Mouse (Mus musculus): ENCODE data around the gene Zfp867. TPM values are rescaled to one million over a fixed set of nuclear protein-coding genes. Genes with fewer than 3 reads are reported as not detected.

Zfp867 gene
- polyA plus RNA-seq, 1 experiment: 1.4 TPM

DNA sequence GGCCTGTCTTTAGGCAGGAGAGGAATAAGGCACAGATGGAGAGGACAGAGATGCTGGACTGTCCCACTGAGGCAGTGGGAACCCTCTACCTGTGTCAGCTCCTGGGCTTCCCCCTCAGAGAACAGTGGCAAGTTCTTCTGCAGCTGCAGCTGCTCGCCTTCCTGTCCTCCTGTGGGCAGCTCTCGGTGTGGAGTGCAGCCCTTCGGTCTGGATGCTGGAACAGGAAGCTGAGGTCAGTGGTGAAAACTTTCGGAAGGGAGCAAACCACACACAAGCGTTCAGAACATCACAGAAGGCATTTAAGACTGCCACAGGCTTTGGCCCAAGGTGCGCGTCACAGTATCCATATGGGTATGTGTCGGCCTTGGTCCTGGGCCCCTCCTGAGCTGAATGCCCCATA, 50.8 kb downstream of the Zfp867 start:
- Histone ChIP-seq H3K27ac (ENCODE audit: control insufficient read depth, insufficient read depth, low read depth, low read length) (no peak overlapping the region), H3K4me1 (ENCODE audit: control insufficient read depth, insufficient read depth, low read length) (no peaks in the 10 kb centered on the region), H3K4me3 (ENCODE audit: control insufficient read depth, low read depth, low read length) (no peak overlapping the region), H3K27me3 (ENCODE audit: control insufficient read depth, insufficient read depth, low read length) (no peaks in the 10 kb centered on the region), H3K36me3 (ENCODE audit: control insufficient read depth, insufficient read depth, low read length) (no peaks in the 10 kb centered on the region)
- no peak for TF ChIP-seq CTCF (IDR thresholded peaks at IDR 0.05; ENCODE audit: control insufficient read depth, insufficient read depth, insufficient replicate concordance, low read depth, low read length)
- no peak for TF ChIP-seq POLR2A (IDR thresholded peaks at IDR 0.05; ENCODE audit: control insufficient read depth, low read depth, low read length)

DNA sequence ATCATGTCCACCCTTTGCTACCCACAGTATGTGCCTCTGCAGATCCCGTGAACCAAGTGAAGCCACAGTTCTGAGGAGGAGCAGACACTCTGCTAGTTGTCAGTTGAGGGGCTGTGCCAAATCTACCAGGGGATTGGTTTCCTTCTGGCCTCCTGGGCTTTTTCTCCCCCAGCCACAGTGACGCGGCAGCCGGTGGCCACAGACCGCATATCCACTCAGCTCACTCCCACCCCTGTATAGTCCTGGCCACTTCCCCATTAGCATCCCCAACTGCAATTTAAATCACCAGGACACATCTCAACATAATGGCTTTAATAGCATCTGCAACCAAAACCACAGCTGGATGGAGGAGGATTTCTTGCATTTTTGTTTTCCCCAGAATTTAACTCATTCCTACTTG, 53.6 kb downstream of the Zfp867 start:
- Histone ChIP-seq H3K27ac (ENCODE audit: control insufficient read depth, insufficient read depth, low read depth, low read length) (no peak overlapping the region), H3K4me1 (ENCODE audit: control insufficient read depth, insufficient read depth, low read length) (no peaks in the 10 kb centered on the region), H3K27me3 (ENCODE audit: control insufficient read depth, insufficient read depth, low read length) (no peaks in the 10 kb centered on the region), H3K36me3 (ENCODE audit: control insufficient read depth, insufficient read depth, low read length) (no peaks in the 10 kb centered on the region), H3K4me3 (ENCODE audit: control insufficient read depth, low read depth, low read length) (no peak overlapping the region)
- no peak for TF ChIP-seq POLR2A (IDR thresholded peaks at IDR 0.05; ENCODE audit: control insufficient read depth, low read depth, low read length)
- no peak for TF ChIP-seq CTCF (IDR thresholded peaks at IDR 0.05; ENCODE audit: control insufficient read depth, insufficient read depth, insufficient replicate concordance, low read depth, low read length)

GRCm38 (mm10) chr11:59412999-59413863, 59.0 kb downstream of the Zfp867 start:
- no peaks in the 10 kb centered on the region for H3K4me1 ChIP-seq (ENCODE audit: control insufficient read depth, insufficient read depth, low read length)
- TF ChIP-seq POLR2A (IDR thresholded peaks at IDR 0.05; ENCODE audit: control insufficient read depth, low read depth, low read length): no peak
- no peak for TF ChIP-seq CTCF (IDR thresholded peaks at IDR 0.05; ENCODE audit: control insufficient read depth, insufficient read depth, insufficient replicate concordance, low read depth, low read length)
- H3K27me3 ChIP-seq (ENCODE audit: control insufficient read depth, insufficient read depth, low read length): no peaks in the 10 kb centered on the region
- no peaks in the 10 kb centered on the region for H3K36me3 ChIP-seq (ENCODE audit: control insufficient read depth, insufficient read depth, low read length)
- H3K4me3 ChIP-seq (ENCODE audit: control insufficient read depth, low read depth, low read length): no peak overlapping the region
- H3K27ac ChIP-seq (ENCODE audit: control insufficient read depth, insufficient read depth, low read depth, low read length): no peak overlapping the region

DNA sequence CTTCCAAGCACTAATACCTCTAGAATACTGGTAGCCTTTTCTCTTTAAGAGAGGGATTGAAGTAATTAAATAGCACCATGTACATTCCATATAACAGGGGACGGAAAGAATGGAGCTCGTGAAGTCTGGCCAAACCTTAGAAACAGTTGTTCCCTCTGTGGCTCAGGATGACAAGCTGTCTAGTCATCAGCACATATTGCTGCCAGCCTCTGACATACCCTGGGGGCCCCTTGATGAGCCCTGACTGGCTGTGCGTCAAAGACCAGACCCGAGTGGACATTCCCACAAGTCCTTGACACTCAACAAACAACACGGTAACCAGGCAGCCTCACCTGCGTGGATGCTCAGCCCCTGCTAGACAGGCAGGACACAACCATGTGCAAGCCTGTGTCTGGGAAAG, 60.2 kb downstream of the Zfp867 start:
- no peaks in the 10 kb centered on the region for H3K4me1 ChIP-seq (ENCODE audit: control insufficient read depth, insufficient read depth, low read length)
- H3K27me3 ChIP-seq (ENCODE audit: control insufficient read depth, insufficient read depth, low read length): no peaks in the 10 kb centered on the region
- no peak overlapping the region for H3K4me3 ChIP-seq (ENCODE audit: control insufficient read depth, low read depth, low read length)
- TF ChIP-seq CTCF (IDR thresholded peaks at IDR 0.05; ENCODE audit: control insufficient read depth, insufficient read depth, insufficient replicate concordance, low read depth, low read length) (no peak), POLR2A (IDR thresholded peaks at IDR 0.05; ENCODE audit: control insufficient read depth, low read depth, low read length) (no peak)
- no peaks in the 10 kb centered on the region; the same call in 1 of the 2 replicates for H3K36me3 ChIP-seq (ENCODE audit: control insufficient read depth, insufficient read depth, low read length)
- no peak overlapping the region for H3K27ac ChIP-seq (ENCODE audit: control insufficient read depth, insufficient read depth, low read depth, low read length)

Other genes with a start within 250 kb of the Zfp867 start
- 243 and 247 TPM in 2 replicates for gene Arf1, start 244.2 kb downstream of the Zfp867 start, polyA plus RNA-seq (2012; rRNA removed)
- gene Wnt3a, start 181.7 kb downstream of the Zfp867 start, polyA plus RNA-seq (2012; rRNA removed): 3.1 and 4.3 TPM in 2 replicates
- gene Wnt9a, start 165.5 kb downstream of the Zfp867 start, polyA plus RNA-seq (2012; rRNA removed): 0.40 and 0.63 TPM in 2 replicates
- gene Prss38, start 96.8 kb downstream of the Zfp867 start, polyA plus RNA-seq (2012; rRNA removed): 9.3 and 12.7 TPM in 2 replicates
- 2.8 and 3.0 TPM in 2 replicates for gene Jmjd4, start 22.4 kb downstream of the Zfp867 start, polyA plus RNA-seq (2012; rRNA removed)
- gene Snap47, start 21.3 kb downstream of the Zfp867 start, polyA plus RNA-seq (2012; rRNA removed): 22.6 and 25.8 TPM in 2 replicates
- 75.9 and 80.8 TPM in 2 replicates for gene Zkscan17, start 54.3 kb upstream of the Zfp867 start, polyA plus RNA-seq (2012; rRNA removed)
- gene Nlrp3, start 69.1 kb upstream of the Zfp867 start, polyA plus RNA-seq (2012; rRNA removed): 0.09 and 0.11 TPM in 2 replicates
- 0.15 and 0.16 TPM in 2 replicates for gene Olfr222, start 103.8 kb upstream of the Zfp867 start, polyA plus RNA-seq (2012; rRNA removed)
- not detected in 2 replicates for gene Olfr223, start 120.8 kb upstream of the Zfp867 start, polyA plus RNA-seq (2012; rRNA removed)
- gene Mprip, start 188.8 kb upstream of the Zfp867 start, polyA plus RNA-seq (2012; rRNA removed): 237 and 246 TPM in 2 replicates